Mouse (Mus musculus) E14TG2a.4 (cell line): ENCODE results near the gene Lrriq1.

Experiments used
- CTCF ChIP-seq: conservative IDR thresholded peaks from 2 replicates; pipeline ENCODE4 v1.5.1; 2014; ENCODE audit warnings: low read length
- POU5F1 ChIP-seq: IDR thresholded peaks from 2 replicates; pipeline ENCODE4 v1.6.1; 2014; ENCODE audit warnings: low read length, borderline replicate concordance

- TF ChIP-seq CTCF (no peak), POU5F1 (no peak)
Observed at GRCm38 (mm10) chr10:103114629-103115028, 121.5 kb downstream of the Lrriq1 start.
